Mouse (Mus musculus): ENCODE results near the gene Ticrr. TPM values are rescaled to one million over a fixed set of nuclear protein-coding genes. Genes with fewer than 3 reads are reported as not detected.
A peak's percentile ranks its signal among the peaks of the same experiment; 100 is the strongest.

Ticrr gene
- total and polyA plus RNA-seq, 2 experiments: under 0.01 to 0.04 TPM

DNA sequence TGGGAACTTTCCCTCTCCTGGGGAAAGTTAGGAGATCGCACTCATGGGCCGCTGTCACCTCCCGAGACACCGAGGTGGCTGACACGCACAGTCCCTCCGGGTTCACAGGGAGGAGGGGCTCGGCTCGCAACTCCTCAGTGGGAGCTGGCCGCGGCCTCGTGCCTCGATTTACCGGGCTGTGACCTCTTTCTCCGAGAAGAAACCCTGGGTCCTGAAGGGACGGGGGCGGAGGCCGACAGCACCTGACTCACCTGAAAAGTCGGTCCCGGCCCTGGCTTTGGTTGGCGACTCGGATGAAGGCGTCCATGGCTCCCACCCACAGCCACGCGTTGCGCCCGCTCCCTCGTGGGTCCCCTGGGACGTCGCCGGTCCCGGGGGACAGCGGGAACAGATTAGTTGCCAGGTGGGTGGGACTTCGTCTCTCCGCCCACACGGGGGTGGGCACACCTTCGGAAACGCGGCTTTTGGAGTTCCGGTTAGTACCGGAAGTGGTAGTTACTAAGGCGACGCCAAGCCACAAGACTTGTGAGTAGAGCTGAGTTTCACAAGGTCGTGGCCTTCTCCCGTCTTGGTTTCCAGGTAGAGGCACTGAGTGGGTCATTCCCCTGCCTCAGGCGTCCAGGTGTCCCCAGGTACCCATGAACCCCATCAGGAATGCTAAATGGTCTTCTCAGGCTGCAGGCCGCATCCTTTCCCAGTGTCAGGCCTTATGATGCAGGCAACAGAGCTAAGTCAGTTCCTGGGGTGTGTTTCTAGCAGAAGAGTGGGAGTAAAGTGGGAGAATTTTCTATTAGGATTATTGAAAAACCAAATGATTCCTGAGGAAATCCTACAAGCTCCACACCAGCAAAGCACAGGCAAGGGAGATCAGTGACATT lies 82.9 kb downstream of the Ticrr start, which contains the start of the genes Pex11a and Wdr93:
Gene Pex11a (minus strand): TSS at position 473 of the 878 bp plus-strand sequence.
Gene Wdr93 (plus strand): TSS at position 505 of the 878 bp plus-strand sequence.
- no peaks in the 10 kb centered on the region for H3K4me1 ChIP-seq (ENCODE audit: control insufficient read depth, insufficient read depth, low read length)
- no peak for TF ChIP-seq CTCF (IDR thresholded peaks at IDR 0.05; ENCODE audit: low read depth, low read length)
- peak; percentile 81 for TF ChIP-seq POLR2A (IDR thresholded peaks at IDR 0.05; ENCODE audit: extremely low read depth, insufficient read depth, low read length)
- H3K79me2 ChIP-seq (ENCODE audit: control insufficient read depth, insufficient read depth, low read length): no peaks in the 10 kb centered on the region
- peaks cover 14% of the 10 kb centered on the region; the same call in 1 of the 2 replicates for H3K36me3 ChIP-seq (ENCODE audit: control insufficient read depth, insufficient read depth, low read length)
- DNase-seq (ENCODE audit: extremely low read depth, low read depth, low spot score): peak; percentile 82
- peak within 1 kb of the TSS; percentile 88 for H3K27ac ChIP-seq (replicated peaks; ENCODE audit: insufficient read depth, low read depth, low read length)
- H3K4me3 ChIP-seq (ENCODE audit: insufficient read depth, low read depth, low read length): peak within 1 kb of the TSS; percentile 94
- WGBS: 3% methylated on average over 46 of the region's 46 CpGs
- peak within 1 kb of the TSS; percentile 93 for H3K9ac ChIP-seq (ENCODE audit: low read depth, low read length)
- H3K27me3 ChIP-seq (ENCODE audit: control insufficient read depth, insufficient read depth, low read length): no peaks in the 10 kb centered on the region

GRCm38 (mm10) chr7:79744051-79744450 lies 84.1 kb downstream of the Ticrr start:
- no peaks in the 10 kb centered on the region for H3K27me3 ChIP-seq (ENCODE audit: control insufficient read depth, insufficient read depth, low read length)
- no peak overlapping the region for H3K27ac ChIP-seq (replicated peaks; ENCODE audit: insufficient read depth, low read depth, low read length)
- H3K79me2 ChIP-seq (ENCODE audit: control insufficient read depth, insufficient read depth, low read length): no peaks in the 10 kb centered on the region
- H3K4me1 ChIP-seq (ENCODE audit: control insufficient read depth, insufficient read depth, low read length): no peaks in the 10 kb centered on the region
- no peak for DNase-seq (ENCODE audit: extremely low read depth, low read depth, low spot score)
- 91% methylated on average over 9 of the region's 9 CpGs for WGBS
- H3K36me3 ChIP-seq (ENCODE audit: control insufficient read depth, insufficient read depth, low read length): peaks cover 9% of the 10 kb centered on the region; the same call in 1 of the 2 replicates
- TF ChIP-seq POLR2A (IDR thresholded peaks at IDR 0.05; ENCODE audit: extremely low read depth, insufficient read depth, low read length) (no peak), CTCF (IDR thresholded peaks at IDR 0.05; ENCODE audit: low read depth, low read length) (no peak)
- no peak overlapping the region for H3K9ac ChIP-seq (ENCODE audit: low read depth, low read length)
- no peak overlapping the region for H3K4me3 ChIP-seq (ENCODE audit: insufficient read depth, low read depth, low read length)

GRCm38 (mm10) chr7:79744585-79744984 lies 84.6 kb downstream of the Ticrr start:
- no peak overlapping the region for H3K9ac ChIP-seq (ENCODE audit: low read depth, low read length)
- TF ChIP-seq CTCF (IDR thresholded peaks at IDR 0.05; ENCODE audit: low read depth, low read length) (no peak), POLR2A (IDR thresholded peaks at IDR 0.05; ENCODE audit: extremely low read depth, insufficient read depth, low read length) (no peak)
- no peak overlapping the region for H3K27ac ChIP-seq (replicated peaks; ENCODE audit: insufficient read depth, low read depth, low read length)
- H3K4me1 ChIP-seq (ENCODE audit: control insufficient read depth, insufficient read depth, low read length): no peaks in the 10 kb centered on the region
- no peaks in the 10 kb centered on the region for H3K79me2 ChIP-seq (ENCODE audit: control insufficient read depth, insufficient read depth, low read length)
- DNase-seq (ENCODE audit: extremely low read depth, low read depth, low spot score): no peak
- no peaks in the 10 kb centered on the region for H3K27me3 ChIP-seq (ENCODE audit: control insufficient read depth, insufficient read depth, low read length)
- peaks cover 5% of the 10 kb centered on the region; the same call in 1 of the 2 replicates for H3K36me3 ChIP-seq (ENCODE audit: control insufficient read depth, insufficient read depth, low read length)
- H3K4me3 ChIP-seq (ENCODE audit: insufficient read depth, low read depth, low read length): no peak overlapping the region
- WGBS: 84% methylated on average over 5 of the region's 5 CpGs

GRCm38 (mm10) chr7:79747659-79748058 lies 87.7 kb downstream of the Ticrr start:
- Histone ChIP-seq H3K4me3 (ENCODE audit: insufficient read depth, low read depth, low read length) (no peak overlapping the region), H3K27ac (replicated peaks; ENCODE audit: insufficient read depth, low read depth, low read length) (no peak overlapping the region), H3K79me2 (ENCODE audit: control insufficient read depth, insufficient read depth, low read length) (no peaks in the 10 kb centered on the region), H3K36me3 (ENCODE audit: control insufficient read depth, insufficient read depth, low read length) (no peaks in the 10 kb centered on the region), H3K27me3 (ENCODE audit: control insufficient read depth, insufficient read depth, low read length) (no peaks in the 10 kb centered on the region), H3K4me1 (ENCODE audit: control insufficient read depth, insufficient read depth, low read length) (no peaks in the 10 kb centered on the region), H3K9ac (ENCODE audit: low read depth, low read length) (no peak overlapping the region)
- no peak for TF ChIP-seq POLR2A (IDR thresholded peaks at IDR 0.05; ENCODE audit: extremely low read depth, insufficient read depth, low read length)
- TF ChIP-seq CTCF (IDR thresholded peaks at IDR 0.05; ENCODE audit: low read depth, low read length): no peak
- 84% methylated on average over 6 of the region's 6 CpGs for WGBS
- no peak for DNase-seq (ENCODE audit: extremely low read depth, low read depth, low spot score)

Other genes starting within 250 kb of the Ticrr start
- gene Polg, start 193.8 kb upstream of the Ticrr start, total RNA-seq (2014; rRNA removed): 28.9 and 39.6 TPM in 2 replicates
- gene Polg, start 193.8 kb upstream of the Ticrr start, polyA plus RNA-seq (2012; rRNA removed): 26.8 and 31.9 TPM in 2 replicates
- not detected in 2 replicates for gene Rhcg, start 42.5 kb upstream of the Ticrr start, total RNA-seq (2014; rRNA removed)
- not detected in 2 replicates for gene Rhcg, start 42.5 kb upstream of the Ticrr start, polyA plus RNA-seq (2012; rRNA removed)
- 0.20 and 0.37 TPM in 2 replicates for gene Kif7, start 55.5 kb downstream of the Ticrr start, total RNA-seq (2014; rRNA removed)
- gene Kif7, start 55.5 kb downstream of the Ticrr start, polyA plus RNA-seq (2012; rRNA removed): 0.21 TPM in 2 replicates
- 0.60 and 0.74 TPM in 2 replicates for gene Plin1, start 72.7 kb downstream of the Ticrr start, total RNA-seq (2014; rRNA removed)
- gene Plin1, start 72.7 kb downstream of the Ticrr start, polyA plus RNA-seq (2012; rRNA removed): not detected in 2 replicates
- gene Pex11a, start 82.9 kb downstream of the Ticrr start, total RNA-seq (2014; rRNA removed): 17.2 and 18.1 TPM in 2 replicates
- 40.3 and 43.8 TPM in 2 replicates for gene Pex11a, start 82.9 kb downstream of the Ticrr start, polyA plus RNA-seq (2012; rRNA removed)
- gene Wdr93, start 83.0 kb downstream of the Ticrr start, total RNA-seq (2014; rRNA removed): 0.74 and 0.81 TPM in 2 replicates
- gene Wdr93, start 83.0 kb downstream of the Ticrr start, polyA plus RNA-seq (2012; rRNA removed): 0.10 and 0.21 TPM in 2 replicates
- gene Mesp1, start 133.6 kb downstream of the Ticrr start, total RNA-seq (2014; rRNA removed): 0.18 and 0.20 TPM in 2 replicates
- gene Mesp1, start 133.6 kb downstream of the Ticrr start, polyA plus RNA-seq (2012; rRNA removed): not detected in 2 replicates
- 0.07 and 0.09 TPM in 2 replicates for gene Mesp2, start 150.5 kb downstream of the Ticrr start, total RNA-seq (2014; rRNA removed)
- 0.23 and 0.24 TPM in 2 replicates for gene Mesp2, start 150.5 kb downstream of the Ticrr start, polyA plus RNA-seq (2012; rRNA removed)
- gene Anpep, start 200.9 kb downstream of the Ticrr start, total RNA-seq (2014; rRNA removed): 31.4 and 56.5 TPM in 2 replicates
- gene Anpep, start 200.9 kb downstream of the Ticrr start, polyA plus RNA-seq (2012; rRNA removed): 92.5 and 100 TPM in 2 replicates

All from liver, adult 2 months (tissue).